Mouse (Mus musculus) CH12.LX (cell line): Measurements from ENCODE around the gene 4930404H24Rik. TPM values are rescaled to one million over a fixed set of nuclear protein-coding genes. Genes with fewer than 3 reads are reported as not detected.

Experiments used
- DNase-seq: peaks from one replicate; pipeline ENCODE4 v3.0.0-alpha.2; 2013; ENCODE audit errors: extremely low read depth
- H3K27ac ChIP-seq: 2 replicates; pipeline ENCODE4 v1.5.1; 2012; ENCODE audit warnings: low read depth, mild to moderate bottlenecking, control low read depth, moderate library complexity; ENCODE audit not compliant: insufficient read depth
- H3K27me3 ChIP-seq: replicated peaks from 2 replicates; pipeline ENCODE3; 2012; ENCODE audit warnings: inconsistent platforms
- H3K36me3 ChIP-seq, 2 experiments: replicated peaks in 1 of 2; 2 replicates each; pipeline versions ENCODE3 to v1.6.1; 2012; ENCODE audit warnings: inconsistent platforms in 1 of 2, low read length in 1 of 2, mild to moderate bottlenecking in 1 of 2, mixed read lengths in 1 of 2, moderate library complexity in 1 of 2; ENCODE audit not compliant: control insufficient read depth in 1 of 2, insufficient read depth in 1 of 2
- H3K4me1 ChIP-seq, 2 experiments: 2 replicates each; pipeline ENCODE4 v1.6.1; 2012; ENCODE audit warnings: inconsistent platforms in 1 of 2, moderate library complexity in 1 of 2; ENCODE audit not compliant: insufficient read depth in 2 of 2, control insufficient read depth in 1 of 2
- H3K4me2 ChIP-seq: 2 replicates; pipeline ENCODE4 v1.6.1; 2012; ENCODE audit warnings: low read depth, mild to moderate bottlenecking, control low read depth; ENCODE audit not compliant: poor library complexity, insufficient read depth, severe bottlenecking
- H3K4me3 ChIP-seq, 3 experiments: fragments of 150-350 bp in 1 of 3; sonication (generic) in 1 of 3; replicated peaks in 1 of 3; 2 replicates each; pipeline versions ENCODE3 to v1.5.1; 2011 to 2012; ENCODE audit warnings: low read depth in 2 of 3, low read length in 2 of 3, mild to moderate bottlenecking in 2 of 3, moderate library complexity in 2 of 3, control low read depth in 1 of 3, improper control_type of control experiment in 1 of 3, inconsistent platforms in 1 of 3, mixed read lengths in 1 of 3; ENCODE audit not compliant: poor library complexity in 1 of 3
- H3K79me2 ChIP-seq: replicated peaks from 2 replicates; pipeline ENCODE4 v1.6.1; 2012; ENCODE audit warnings: mild to moderate bottlenecking, moderate library complexity; ENCODE audit not compliant: control insufficient read depth, poor library complexity, insufficient read depth, severe bottlenecking; ENCODE audit errors: extremely low read depth
- H3K9ac ChIP-seq: 2 replicates; pipeline ENCODE4 v1.6.1; 2012; ENCODE audit warnings: low read depth, mild to moderate bottlenecking, control low read depth, moderate library complexity; ENCODE audit not compliant: insufficient read depth
- H3K9me3 ChIP-seq: replicated peaks from 2 replicates; pipeline ENCODE3; 2012; ENCODE audit warnings: low read length, inconsistent platforms, mixed read lengths
- CTCF ChIP-seq, 2 experiments: IDR thresholded peaks in 1 of 2; conservative IDR thresholded peaks in 1 of 2; 2 replicates each; pipeline ENCODE4 v1.5.1; 2011 to 2012; ENCODE audit warnings: low read depth in 2 of 2, low read length in 2 of 2, improper control_type of control experiment in 1 of 2, inconsistent platforms in 1 of 2, mild to moderate bottlenecking in 1 of 2, moderate library complexity in 1 of 2
- ELF1 ChIP-seq: IDR thresholded peaks from 2 replicates; pipeline ENCODE4 v1.6.1; 2014; ENCODE audit warnings: low read depth, mild to moderate bottlenecking, inconsistent platforms, low read length, improper control_type of control experiment
- ETS1 ChIP-seq: conservative IDR thresholded peaks from 2 replicates; pipeline ENCODE4 v1.6.1; 2012; ENCODE audit warnings: low read depth, mild to moderate bottlenecking, inconsistent platforms, low read length, improper control_type of control experiment, moderate library complexity
- HCFC1 ChIP-seq: IDR thresholded peaks from 2 replicates; pipeline ENCODE4 v1.6.1; 2012; ENCODE audit warnings: low read depth, mild to moderate bottlenecking, inconsistent platforms, low read length, improper control_type of control experiment
- IRF4 ChIP-seq: IDR thresholded peaks from 2 replicates; pipeline ENCODE4 v1.6.1; 2014; ENCODE audit warnings: low read depth, mild to moderate bottlenecking, inconsistent platforms, low read length, improper control_type of control experiment
- JUN ChIP-seq: IDR thresholded peaks from 2 replicates; pipeline ENCODE4 v1.6.1; 2011; ENCODE audit warnings: low read depth, mild to moderate bottlenecking, low read length, improper control_type of control experiment, moderate library complexity; ENCODE audit not compliant: insufficient read depth
- MAFK ChIP-seq: IDR thresholded peaks from 2 replicates; pipeline ENCODE4 v1.6.1; 2011; ENCODE audit warnings: low read length, improper control_type of control experiment; ENCODE audit not compliant: insufficient replicate concordance
- PAX5 ChIP-seq: IDR thresholded peaks from 2 replicates; pipeline ENCODE4 v1.6.1; 2012; ENCODE audit warnings: low read length, inconsistent platforms, mixed read lengths
- SMC3 ChIP-seq: IDR thresholded peaks from 2 replicates; pipeline ENCODE4 v1.6.1; 2011; ENCODE audit warnings: low read depth, low read length, improper control_type of control experiment
- TBP ChIP-seq: conservative IDR thresholded peaks from 2 replicates; pipeline ENCODE4 v1.6.1; 2011; ENCODE audit warnings: low read depth, low read length, improper control_type of control experiment
- UBTF ChIP-seq: IDR thresholded peaks from 2 replicates; pipeline ENCODE4 v1.6.1; 2012; ENCODE audit warnings: low read depth, mild to moderate bottlenecking, inconsistent platforms, low read length, improper control_type of control experiment, moderate library complexity
- ZNF384 ChIP-seq: IDR thresholded peaks from 2 replicates; pipeline ENCODE4 v1.6.1; 2012; ENCODE audit warnings: low read depth, low read length, improper control_type of control experiment, inconsistent platforms
- dilution Hi-C: fragments of 300-500 bp; cut with MboI; formaldehyde crosslinking; loops from 2 replicates; pipeline ENCODE4 v1.14.3; 2020; ENCODE audit warnings: low sequenced_read_pairs; ENCODE audit not compliant: extremely low pct_unique_long_range_greater_than_20kb, extremely low pct_ligation_motif_present
- in situ Hi-C: fragments of 300-500 bp; cut with MboI; formaldehyde crosslinking; loops from 3 replicates; pipeline ENCODE4 v1.14.3; 2019; ENCODE audit warnings: low sequenced_read_pairs, low pct_ligation_motif_present, low pct_unique_long_range_greater_than_20kb, mixed read lengths
- polyA plus RNA-seq: library from polyadenylated mRNA; unstranded; fragments of >175 nt; gene quantifications from 2 replicates; pipeline ENCODE4 v1.2.1, GENCODE M21; 2012; ENCODE audit warnings: low read depth; ENCODE audit not compliant: insufficient read length
- total RNA-seq, 2 experiments: library from RNA; depleted of rRNA; stranded (reverse); fragments of 300-350 nt in 1 of 2; fragments of >200 nt in 1 of 2; gene quantifications; 2 replicates each; pipeline ENCODE4 v1.2.3; 2012 to 2014

4930404H24Rik gene
- total and polyA plus RNA-seq, 3 experiments, result not detected

DNA sequence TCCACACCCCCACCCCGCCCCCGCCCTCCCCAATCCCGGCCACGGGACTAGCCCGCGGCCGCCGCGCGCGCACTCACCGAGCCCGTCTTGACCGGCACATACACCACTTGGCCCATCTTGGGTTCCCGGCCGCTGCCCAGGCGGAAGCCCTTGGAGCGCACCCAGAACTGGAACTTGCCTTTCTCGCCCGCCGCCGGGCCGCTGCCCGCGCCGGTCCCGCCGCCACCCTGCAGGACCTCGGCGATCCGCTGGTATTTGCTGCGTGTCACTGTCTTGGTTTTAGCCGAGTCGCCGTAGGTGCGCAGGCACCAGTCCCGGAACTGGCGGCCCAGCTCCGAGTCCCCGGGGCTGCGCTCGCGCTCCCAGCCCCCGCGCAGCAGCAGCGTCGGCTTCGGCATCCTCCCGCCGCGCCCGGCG, 36.8 kb downstream of the 4930404H24Rik start (continued):
- 0 out of 2 replicates have a peak, but pooled peaks have one; percentile 1 for TF ChIP-seq IRF4

- no peaks in the 10 kb centered on the region for H3K79me2 ChIP-seq
- in situ Hi-C loops, result no loop called here
- H3K4me3 ChIP-seq, result peak within 1 kb of the TSS; percentile 58 to 89 (median 66)
- H3K27ac ChIP-seq, result peak within 1 kb of the TSS; percentile 76
- peaks cover 12% of the 10 kb centered on the region for H3K27me3 ChIP-seq
- dilution Hi-C loops, result no loop called here
- DNase-seq, result no peak
- TF ChIP-seq UBTF (0 out of 2 replicates have a peak, but pooled peaks have one; percentile 9), ETS1 (no peak)
- H3K36me3 ChIP-seq, result no peaks in the 10 kb centered on the region
- peaks cover 7% of the 10 kb centered on the region for H3K9me3 ChIP-seq
- H3K4me2 ChIP-seq, result peak within 1 kb of the TSS; percentile 68
- peak within 1 kb of the TSS; percentile 72 for H3K9ac ChIP-seq
- peaks cover 21 to 32% of the 10 kb centered on the region in 2 experiments for H3K4me1 ChIP-seq
These were observed 37.6 kb downstream of the 4930404H24Rik start, which contains the start of gene Nol4l for GRCm38 (mm10) chr2:153529931-153530766. Gene Nol4l, minus strand, starts transcription at chr2:153529971.

DNA sequence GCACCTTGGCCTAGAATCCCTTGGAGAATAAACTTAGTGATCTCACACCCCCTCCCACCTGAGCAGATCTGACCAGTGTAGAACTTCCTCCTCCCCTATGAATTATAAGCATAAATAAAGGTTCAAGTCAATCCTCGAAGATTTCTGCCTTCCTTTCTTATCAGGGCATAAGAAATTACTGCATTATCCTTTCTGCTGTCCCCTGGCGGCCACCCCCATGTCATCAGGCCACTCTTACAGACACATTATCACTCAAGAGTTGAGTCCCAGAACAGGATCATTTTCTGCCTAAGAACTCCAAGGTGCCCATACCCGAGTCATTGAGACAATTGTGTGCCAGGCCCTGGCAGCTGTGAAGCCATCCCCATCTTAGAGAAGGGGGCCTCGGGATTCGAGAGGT, 38.4 kb downstream of the 4930404H24Rik start:
- H3K79me2 ChIP-seq, result no peaks in the 10 kb centered on the region
- no peaks in the 10 kb centered on the region for H3K36me3 ChIP-seq
- H3K9me3 ChIP-seq, result peaks cover 7% of the 10 kb centered on the region
- dilution Hi-C loops (no loop called here), in situ Hi-C loops (no loop called here)
- no peak overlapping the region for H3K9ac ChIP-seq
- no peak for DNase-seq
- peaks cover 15 to 24% of the 10 kb centered on the region in 2 experiments for H3K4me1 ChIP-seq
- H3K4me3 ChIP-seq, result no peak overlapping the region
- peak; percentile 57 for TF ChIP-seq SMC3
- TF ChIP-seq UBTF, result no peak
- peak in 1 of 2 experiments; percentile 48; a peak in 2 of 4 replicates for TF ChIP-seq CTCF (conservative IDR thresholded peaks at IDR 0.05 in 1 of 2, IDR thresholded peaks at IDR 0.05 in 1 of 2; ENCODE audit: low read depth in 2 of 2, low read length in 2 of 2)
- TF ChIP-seq MAFK, result no peak
- TF ChIP-seq HCFC1, result no peak
- TF ChIP-seq PAX5, result no peak
- no peak for TF ChIP-seq TBP
- TF ChIP-seq ELF1, result no peak
- no peak for TF ChIP-seq JUN
- no peak for TF ChIP-seq ZNF384
- H3K4me2 ChIP-seq, result no peak overlapping the region
- no peak overlapping the region for H3K27ac ChIP-seq
- H3K27me3 ChIP-seq, result peaks cover 12% of the 10 kb centered on the region
